ENCODE assay signal across 17 mouse cellular contexts in the genomic region with DNA sequence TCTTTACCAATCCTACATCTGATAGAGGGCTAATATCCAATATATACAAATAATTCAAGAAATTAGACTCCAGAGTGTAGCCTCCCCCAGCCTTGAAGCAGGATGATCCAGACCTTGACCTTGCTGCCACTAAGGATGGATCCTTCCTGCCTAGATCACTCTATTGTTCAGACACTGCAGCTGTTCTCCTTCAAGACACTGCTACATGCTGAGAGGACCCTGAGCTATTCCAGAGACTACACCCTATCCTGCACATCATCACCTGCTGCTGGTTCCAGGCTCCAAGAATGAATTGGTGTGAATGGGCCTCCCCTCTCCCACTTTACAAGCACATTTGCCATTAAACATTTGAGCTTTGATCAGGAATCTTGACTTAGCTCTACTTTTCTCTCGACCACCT.
"Had no signal": no experiment of that assay in that cellular context is flagged by ENCODE, and none has a peak within 500 bp of the region (broad histone marks: within the 10 kb centered on the region; RNA-seq: fewer than 3 reads in every experiment).

No protein-coding gene starts in this region.

- H3K27ac ChIP-seq: limb, embryonic 12.5 days; limb, embryonic 15.5 days; liver, embryonic 14.5 days; macrophage; midbrain, embryonic 12.5 days; midbrain, embryonic 15.5 days; neural tube, embryonic 13.5 days had no signal

- H3K27me3 ChIP-seq: limb, embryonic 12.5 days; limb, embryonic 15.5 days; midbrain, embryonic 12.5 days; midbrain, embryonic 15.5 days; neural tube, embryonic 13.5 days had no signal

- DNase-seq: kidney, postnatal 10 days; kidney, postnatal 4 days; left cerebral cortex, postnatal 4 days; liver, postnatal 0 days; thymus, adult 18-20 months; thymus, postnatal 36 days had no signal

- H3K4me3 ChIP-seq: limb, embryonic 12.5 days; limb, embryonic 15.5 days; midbrain, embryonic 12.5 days; midbrain, embryonic 15.5 days; myocyte; neural tube, embryonic 13.5 days had no signal

- H3K9me3 ChIP-seq: limb, embryonic 12.5 days; limb, embryonic 15.5 days; midbrain, embryonic 12.5 days; midbrain, embryonic 15.5 days; neural tube, embryonic 13.5 days had no signal

- H3K9ac ChIP-seq: limb, embryonic 12.5 days; limb, embryonic 15.5 days; liver, embryonic 14.5 days; liver, postnatal 0 days; lung, embryonic 14.5 days; midbrain, embryonic 12.5 days; midbrain, embryonic 15.5 days; neural tube, embryonic 13.5 days had no signal

- H3K4me1 ChIP-seq: limb, embryonic 12.5 days; limb, embryonic 15.5 days; midbrain, embryonic 12.5 days; midbrain, embryonic 15.5 days; neural tube, embryonic 13.5 days had no signal

- H3K36me3 ChIP-seq: limb, embryonic 12.5 days; limb, embryonic 15.5 days; midbrain, embryonic 12.5 days; midbrain, embryonic 15.5 days; neural tube, embryonic 13.5 days had no signal

- ATAC-seq: liver, postnatal 0 days; lung, postnatal 0 days; midbrain, embryonic 15.5 days had no signal

- H3K4me2 ChIP-seq: limb, embryonic 12.5 days; limb, embryonic 15.5 days; liver, embryonic 11.5 days; lung, embryonic 14.5 days; midbrain, embryonic 12.5 days; midbrain, embryonic 15.5 days; neural tube, embryonic 13.5 days had no signal
